17 mouse cellular contexts compared by ENCODE assay signal in the genomic region with DNA sequence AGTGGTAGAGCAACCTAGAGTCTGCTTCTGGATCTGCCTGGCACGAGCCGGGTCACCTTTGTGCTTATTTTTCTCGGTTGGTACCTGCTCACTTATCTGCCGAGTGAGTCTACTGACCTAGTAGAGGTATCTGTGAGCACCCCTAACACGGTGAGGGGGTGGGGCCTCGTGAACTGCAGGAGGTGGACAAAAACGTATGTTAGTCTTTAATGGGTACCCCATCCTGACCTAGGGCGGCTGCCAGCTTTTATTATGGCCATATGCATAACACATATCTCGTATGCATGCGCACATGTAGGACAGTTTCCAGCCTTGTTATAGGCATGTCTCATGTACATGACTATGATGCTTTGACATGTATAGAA. TPM values are rescaled to one million over a fixed set of nuclear protein-coding genes. Genes with fewer than 3 reads are reported as not detected.
A peak's percentile ranks its signal among the peaks of the same experiment; 100 is the strongest.
DNase-seq lines count a peak whose midpoint lies in the region; ATAC-seq and TF ChIP-seq lines count a peak whose summit lies in the region.
"Had no signal": no experiment of that assay in that cellular context is flagged by ENCODE, and none has a peak within 500 bp of the region (broad histone marks: within the 10 kb centered on the region; RNA-seq: fewer than 3 reads in every experiment).

No protein-coding gene starts in this region.

- 84% methylated on average over 10 of the region's 10 CpGs for WGBS in forebrain, postnatal 0 days
- WGBS in midbrain, embryonic 13.5 days = 88% methylated on average over 10 of the region's 10 CpGs

- no peak for ATAC-seq in forebrain, postnatal 0 days
- ATAC-seq in midbrain, embryonic 13.5 days = no peak
- ATAC-seq: intestine, embryonic 16.5 days; liver, postnatal 0 days had no signal

- H3K4me3 ChIP-seq in forebrain, postnatal 0 days (ENCODE audit: low read depth, low read length) = peak overlapping the region; percentile 43
- H3K4me3 ChIP-seq in midbrain, embryonic 13.5 days (replicated peaks) = peak overlapping the region; percentile 50
- H3K4me3 ChIP-seq: heart, adult 2 months; limb, embryonic 13.5 days; myocyte had no signal

- H3K4me1 ChIP-seq in forebrain, postnatal 0 days (ENCODE audit: insufficient read depth) = peaks cover 11% of the 10 kb centered on the region; the same call in 1 of the 2 replicates
- H3K4me1 ChIP-seq in midbrain, embryonic 13.5 days (replicated peaks) = peaks cover 40% of the 10 kb centered on the region

- peak overlapping the region; percentile 76 for H3K4me2 ChIP-seq in forebrain, postnatal 0 days (ENCODE audit: low read depth)
- H3K4me2 ChIP-seq in midbrain, embryonic 13.5 days (replicated peaks) = peak overlapping the region; percentile 71

- no peak for TF ChIP-seq CTCF in forebrain, postnatal 0 days (IDR thresholded peaks at IDR 0.05; ENCODE audit: low read depth)

- H3K9me3 ChIP-seq in forebrain, postnatal 0 days (ENCODE audit: low read length) = no peaks in the 10 kb centered on the region
- no peaks in the 10 kb centered on the region for H3K9me3 ChIP-seq in midbrain, embryonic 13.5 days
- H3K9me3 ChIP-seq: limb, embryonic 13.5 days had no signal

- H3K27me3 ChIP-seq in forebrain, postnatal 0 days (ENCODE audit: insufficient read depth, low read length) = no peaks in the 10 kb centered on the region
- 0 out of 2 replicates have a peak, but pooled peaks cover 5% of the 10 kb centered on the region for H3K27me3 ChIP-seq in midbrain, embryonic 13.5 days

- peak overlapping the region; percentile 68 for H3K9ac ChIP-seq in forebrain, postnatal 0 days
- H3K9ac ChIP-seq in midbrain, embryonic 13.5 days (replicated peaks) = peak overlapping the region; percentile 74
- H3K9ac ChIP-seq: liver, postnatal 0 days had no signal

- H3K36me3 ChIP-seq in forebrain, postnatal 0 days (ENCODE audit: insufficient read depth) = peaks cover 7% of the 10 kb centered on the region; the same call in 1 of the 2 replicates
- H3K36me3 ChIP-seq in midbrain, embryonic 13.5 days = no peaks in the 10 kb centered on the region

- peak; percentile 37 for DNase-seq in cerebellum, adult 11 months
- DNase-seq in cerebellum, postnatal 4 days (ENCODE audit: low spot score in 2 of 2) = no peak
- DNase-seq in cerebellum, adult 8-10 months = peak; percentile 43
- DNase-seq in forebrain, postnatal 0 days = no peak
- no peak for DNase-seq in right cerebral cortex, postnatal 14 days
- no peak for DNase-seq in layer of hippocampus, postnatal 36 days
- DNase-seq in ovary, postnatal 36 days (ENCODE audit: low spot score) = no peak
- DNase-seq: heart, adult 2 months; heart, postnatal 14 days; kidney, postnatal 25 days; liver, postnatal 0 days had no signal

- no peak overlapping the region for H3K27ac ChIP-seq in forebrain, postnatal 0 days (ENCODE audit: low read depth, low read length)
- no peak overlapping the region for H3K27ac ChIP-seq in midbrain, embryonic 13.5 days
- H3K27ac ChIP-seq: heart, adult 2 months; limb, embryonic 13.5 days had no signal

RNA-seq across cellular contexts. Expression of gene Acr, which starts 34.3 kb away (rescaled TPM):
- total RNA-seq in forebrain, postnatal 0 days (2014; rRNA removed) = 2.0 and 3.6 TPM in 2 replicates
- polyA plus RNA-seq in forebrain, postnatal 0 days (2015; fragmentation: Nextera tagmentation; extraction: Ambion mirVana) = 1.3 and 2.0 TPM in 2 replicates
- polyA plus RNA-seq in midbrain, embryonic 13.5 days (2015; fragmentation: Nextera tagmentation; extraction: Ambion mirVana) = 2.5 and 2.6 TPM in 2 replicates
- total RNA-seq in layer of hippocampus, postnatal 36 days (2021) = 1 to 10 TPM in 1 of 2 experiments, under 1 TPM in 1; 0.91 to 1.2 TPM
- total RNA-seq: CH12.LX; common myeloid progenitor, adult 5-6 weeks had no signal
- polyA plus RNA-seq: limb, embryonic 13.5 days; liver, postnatal 0 days; myocyte had no signal

RNA-seq across cellular contexts. Expression of gene Shank3, which starts 34.4 kb away (rescaled TPM):
- 38.9 and 42.4 TPM in 2 replicates for total RNA-seq in forebrain, postnatal 0 days (2014; rRNA removed)
- 5.9 and 10.6 TPM in 2 replicates for polyA plus RNA-seq in forebrain, postnatal 0 days (2015; fragmentation: Nextera tagmentation; extraction: Ambion mirVana)
- polyA plus RNA-seq in midbrain, embryonic 13.5 days (2015; fragmentation: Nextera tagmentation; extraction: Ambion mirVana) = 13.3 and 14.8 TPM in 2 replicates
- total RNA-seq in layer of hippocampus, postnatal 36 days (2021) = 100 to 1,000 TPM; 244 to 255 TPM
- total RNA-seq: CH12.LX had no signal

RNA-seq across cellular contexts. Expression of gene Arsa, which starts 56.6 kb away (rescaled TPM):
- total RNA-seq in forebrain, postnatal 0 days (2014; rRNA removed) = 24.5 and 32.4 TPM in 2 replicates
- polyA plus RNA-seq in forebrain, postnatal 0 days (2015; fragmentation: Nextera tagmentation; extraction: Ambion mirVana) = 25.4 and 29.0 TPM in 2 replicates
- polyA plus RNA-seq in midbrain, embryonic 13.5 days (2015; fragmentation: Nextera tagmentation; extraction: Ambion mirVana) = 16.7 and 17.6 TPM in 2 replicates
- 10 to 100 TPM; 28.6 to 30.6 TPM for total RNA-seq in layer of hippocampus, postnatal 36 days (2021)

RNA-seq across cellular contexts. Expression of gene Rabl2, which starts 57.9 kb away (rescaled TPM):
- total RNA-seq in forebrain, postnatal 0 days (2014; rRNA removed) = 38.6 and 51.3 TPM in 2 replicates
- polyA plus RNA-seq in forebrain, postnatal 0 days (2015; fragmentation: Nextera tagmentation; extraction: Ambion mirVana) = 62.4 and 62.6 TPM in 2 replicates
- 70.8 and 80.3 TPM in 2 replicates for polyA plus RNA-seq in midbrain, embryonic 13.5 days (2015; fragmentation: Nextera tagmentation; extraction: Ambion mirVana)
- 10 to 100 TPM; 27.1 to 31.2 TPM for total RNA-seq in layer of hippocampus, postnatal 36 days (2021)

Comparison
In these comparisons a context has a peak if more than half of its experiments do, and no peak if none do; other contexts are left out.
1. DNase-seq: peak in cerebellum, adult 11 months (single experiment) and cerebellum, adult 8-10 months (single experiment); none in cerebellum, postnatal 4 days (0 of 2), forebrain, postnatal 0 days (single experiment), right cerebral cortex, postnatal 14 days (single experiment), layer of hippocampus, postnatal 36 days (0 of 2) and ovary, postnatal 36 days (single experiment).